Mouse (Mus musculus): ENCODE results near the gene Tm9sf1.

DNA sequence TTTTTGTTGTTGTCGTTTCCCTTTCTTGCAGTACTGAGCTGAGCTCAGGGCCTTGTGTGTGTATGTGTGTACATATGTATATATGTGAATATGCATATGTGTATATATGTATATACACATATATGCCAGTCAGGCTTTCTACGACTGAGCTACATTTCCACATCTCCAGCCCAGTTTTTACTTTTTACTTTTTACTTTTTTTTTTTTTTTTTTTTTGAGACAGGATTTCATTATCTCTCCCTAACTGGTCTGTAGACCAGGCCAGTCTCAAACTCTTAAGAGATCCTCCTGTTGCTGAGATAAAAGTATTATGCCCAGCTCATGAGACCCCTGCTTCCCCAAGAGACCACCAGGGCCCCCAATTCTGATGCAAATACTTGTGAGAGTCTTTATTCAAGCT is 26.8 kb downstream of the Tm9sf1 start:
- no peak for TF ChIP-seq CTCF (IDR thresholded peaks at IDR 0.05; ENCODE audit: control insufficient read depth, insufficient read depth, low read length)
- no peak for TF ChIP-seq POLR2A (IDR thresholded peaks at IDR 0.05; ENCODE audit: borderline replicate concordance, control insufficient read depth, low read depth, low read length)
